Mouse (Mus musculus): ENCODE data around the gene Thumpd1.

Gene Thumpd1

DNA sequence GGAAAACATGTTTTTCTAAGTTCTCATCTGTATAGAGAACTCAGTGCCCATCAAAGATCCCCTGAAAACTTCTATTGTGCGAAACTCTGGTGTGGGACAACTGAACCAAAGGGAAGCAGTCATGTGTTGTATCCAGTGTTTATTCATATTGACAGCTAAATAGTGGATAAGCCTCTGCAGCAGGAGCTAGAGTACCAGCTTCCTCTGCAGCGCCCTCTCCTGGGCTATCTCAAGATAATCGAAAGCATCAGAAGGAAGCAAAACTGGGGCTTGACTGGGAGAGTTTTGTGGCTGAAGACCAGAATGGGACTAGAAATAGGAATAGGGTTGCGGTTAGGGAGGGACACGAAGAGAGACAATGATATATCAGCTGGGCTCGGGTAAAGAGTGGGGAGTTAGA lies 49.7 kb downstream of the Thumpd1 start:
- no peak for DNase-seq (ENCODE audit: low spot score in 2 of 2)

DNA sequence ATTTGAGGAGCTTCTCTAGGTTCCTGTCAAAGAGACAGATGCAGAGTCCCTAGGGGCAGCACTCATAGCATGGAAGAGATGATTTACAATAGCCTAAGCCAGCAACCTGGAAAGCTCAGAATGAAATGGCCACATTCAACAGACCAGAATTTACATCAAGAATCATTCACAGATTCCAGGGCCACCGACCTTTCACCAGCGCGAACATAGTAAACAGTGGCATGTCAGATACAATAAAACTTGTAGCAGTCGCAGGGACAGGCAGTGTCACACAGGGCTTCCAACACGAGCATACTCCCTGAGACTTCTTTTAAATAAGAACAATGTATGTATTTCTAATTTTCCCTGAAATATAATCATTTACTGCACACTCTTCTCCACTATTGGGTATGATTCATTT lies 50.2 kb downstream of the Thumpd1 start:
- DNase-seq (ENCODE audit: low spot score in 2 of 2) = no peak

DNA sequence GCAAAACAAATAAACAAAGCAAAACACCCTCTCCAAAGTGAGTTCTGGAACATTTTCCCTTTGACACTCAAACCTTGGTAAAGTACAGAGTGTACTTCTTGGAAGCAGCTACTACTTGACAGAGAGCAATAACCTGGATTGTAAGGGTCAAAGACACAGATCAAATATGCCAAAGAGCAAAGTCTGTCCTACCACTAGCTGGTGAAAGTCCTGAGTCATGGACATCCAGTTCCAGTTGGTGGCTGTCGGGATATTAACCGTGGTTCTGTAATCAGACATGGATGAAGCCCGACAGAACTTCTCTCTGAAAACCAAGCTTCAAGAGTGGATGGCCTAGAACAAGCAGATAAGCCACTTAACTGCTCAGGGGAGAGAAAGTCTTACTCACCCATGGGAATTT lies 52.7 kb downstream of the Thumpd1 start:
- no peak for DNase-seq (ENCODE audit: low spot score in 2 of 2)
